In genomic region chr2:167294216-167294615, GRCm38 (mm10) we compare ENCODE assay signal across 8 mouse cellular contexts.
DNase-seq lines count a peak whose midpoint lies in the region.

No protein-coding gene starts in this region.

- peak; percentile 6 to 16 for DNase-seq in cerebellum, postnatal 10 days
- DNase-seq in cerebellum, adult 11-12 months = no peak
- DNase-seq in kidney, adult 8-10 months = peak; percentile 0 to 1
- no peak for DNase-seq in kidney, postnatal 4 days
- DNase-seq in urinary bladder, postnatal 10 days (ENCODE audit: low spot score) = peak; percentile 9
- DNase-seq in urinary bladder, postnatal 14 days (ENCODE audit: low spot score) = no peak
- DNase-seq in testis, postnatal 14 days (ENCODE audit: low spot score) = peak; percentile 4
- no peak for DNase-seq in MN1 (ENCODE audit: low spot score)

Comparison
In these comparisons a context has a peak if more than half of its experiments do, and no peak if none do; other contexts are left out.
1. DNase-seq: peak in cerebellum, postnatal 10 days (2 of 2), kidney, adult 8-10 months (2 of 2), urinary bladder, postnatal 10 days (single experiment) and testis, postnatal 14 days (single experiment); none in cerebellum, adult 11-12 months (single experiment), kidney, postnatal 4 days (0 of 2), urinary bladder, postnatal 14 days (single experiment) and MN1 (single experiment).